ENCODE assay signal across 19 mouse cellular contexts in genomic region chr1:55957804-55958445, GRCm38 (mm10).
DNase-seq lines count a peak whose midpoint lies in the region; ATAC-seq and TF ChIP-seq lines count a peak whose summit lies in the region.
"Had no signal": no experiment of that assay in that cellular context is flagged by ENCODE, and none has a peak within 500 bp of the region (broad histone marks: within the 10 kb centered on the region; RNA-seq: fewer than 3 reads in every experiment).

No protein-coding gene starts in this region.

- H3K9ac ChIP-seq in embryonic facial prominence, embryonic 12.5 days: no peak overlapping the region
- H3K9ac ChIP-seq in liver, embryonic 13.5 days: no peak overlapping the region
- no peak overlapping the region for H3K9ac ChIP-seq in liver, postnatal 0 days (replicated peaks)
- H3K9ac ChIP-seq: forebrain, embryonic 15.5 days; hindbrain, embryonic 14.5 days; limb, embryonic 15.5 days; neural tube, embryonic 15.5 days; stomach, embryonic 15.5 days had no signal

- no peaks in the 10 kb centered on the region for H3K9me3 ChIP-seq in embryonic facial prominence, embryonic 12.5 days
- H3K9me3 ChIP-seq in embryonic facial prominence, embryonic 10.5 days: no peaks in the 10 kb centered on the region
- no peaks in the 10 kb centered on the region for H3K9me3 ChIP-seq in liver, embryonic 13.5 days (replicated peaks)
- H3K9me3 ChIP-seq in liver, postnatal 0 days (ENCODE audit: low read length): no peaks in the 10 kb centered on the region
- H3K9me3 ChIP-seq in megakaryocyte, embryonic 14.5 days: no peaks in the 10 kb centered on the region
- H3K9me3 ChIP-seq: forebrain, embryonic 15.5 days; limb, embryonic 15.5 days; neural tube, embryonic 15.5 days; stomach, embryonic 15.5 days had no signal

- H3K4me3 ChIP-seq in embryonic facial prominence, embryonic 12.5 days: no peak overlapping the region
- no peak overlapping the region for H3K4me3 ChIP-seq in embryonic facial prominence, embryonic 10.5 days
- H3K4me3 ChIP-seq in liver, embryonic 13.5 days (replicated peaks): no peak overlapping the region
- no peak overlapping the region for H3K4me3 ChIP-seq in liver, postnatal 0 days (ENCODE audit: low read depth, low read length)
- H3K4me3 ChIP-seq in megakaryocyte, embryonic 14.5 days (replicated peaks): peak overlapping the region; percentile 77
- H3K4me3 ChIP-seq: forebrain, embryonic 15.5 days; limb, embryonic 15.5 days; neural tube, embryonic 15.5 days; stomach, embryonic 15.5 days had no signal

- WGBS in embryonic facial prominence, embryonic 12.5 days: 61% methylated on average over 11 of the region's 11 CpGs
- 81% methylated on average over 11 of the region's 11 CpGs for WGBS in embryonic facial prominence, embryonic 10.5 days
- WGBS in liver, embryonic 13.5 days (ENCODE audit: insufficient replicate concordance): 67% methylated on average over 11 of the region's 11 CpGs
- WGBS in liver, postnatal 0 days (ENCODE audit: insufficient replicate concordance): 60% methylated on average over 11 of the region's 11 CpGs

- 0 out of 2 replicates have a peak, but pooled peaks cover 4% of the 10 kb centered on the region for H3K27me3 ChIP-seq in embryonic facial prominence, embryonic 12.5 days
- no peaks in the 10 kb centered on the region for H3K27me3 ChIP-seq in embryonic facial prominence, embryonic 10.5 days (replicated peaks; ENCODE audit: low read depth, poor library complexity, severe bottlenecking)
- H3K27me3 ChIP-seq in liver, embryonic 13.5 days: no peaks in the 10 kb centered on the region
- no peaks in the 10 kb centered on the region for H3K27me3 ChIP-seq in liver, postnatal 0 days (ENCODE audit: insufficient read depth, low read length)
- no peaks in the 10 kb centered on the region for H3K27me3 ChIP-seq in megakaryocyte, embryonic 14.5 days (replicated peaks)
- H3K27me3 ChIP-seq: forebrain, embryonic 15.5 days; limb, embryonic 15.5 days; stomach, embryonic 15.5 days had no signal

- no peaks in the 10 kb centered on the region for H3K36me3 ChIP-seq in embryonic facial prominence, embryonic 12.5 days
- no peaks in the 10 kb centered on the region for H3K36me3 ChIP-seq in embryonic facial prominence, embryonic 10.5 days (replicated peaks)
- no peaks in the 10 kb centered on the region for H3K36me3 ChIP-seq in liver, embryonic 13.5 days
- H3K36me3 ChIP-seq in liver, postnatal 0 days (replicated peaks; ENCODE audit: insufficient read depth, low read length): no peaks in the 10 kb centered on the region
- H3K36me3 ChIP-seq in megakaryocyte, embryonic 14.5 days (replicated peaks; ENCODE audit: low read length): no peaks in the 10 kb centered on the region
- H3K36me3 ChIP-seq: forebrain, embryonic 15.5 days; G1E; limb, embryonic 15.5 days; neural tube, embryonic 15.5 days; stomach, embryonic 15.5 days had no signal

- no peak for TF ChIP-seq EP300 in liver, postnatal 0 days (IDR thresholded peaks at IDR 0.05; ENCODE audit: low read depth)

- H3K4me1 ChIP-seq in embryonic facial prominence, embryonic 12.5 days: no peaks in the 10 kb centered on the region
- H3K4me1 ChIP-seq in embryonic facial prominence, embryonic 10.5 days: peaks cover 6% of the 10 kb centered on the region; the same call in 1 of the 2 replicates
- no peaks in the 10 kb centered on the region for H3K4me1 ChIP-seq in liver, embryonic 13.5 days (replicated peaks)
- H3K4me1 ChIP-seq in liver, postnatal 0 days (ENCODE audit: insufficient read depth): no peaks in the 10 kb centered on the region
- peaks cover 8% of the 10 kb centered on the region for H3K4me1 ChIP-seq in megakaryocyte, embryonic 14.5 days
- H3K4me1 ChIP-seq: forebrain, embryonic 15.5 days; limb, embryonic 15.5 days; neural tube, embryonic 15.5 days; stomach, embryonic 15.5 days had no signal

- no peak for DNase-seq in embryonic facial prominence, embryonic 10.5 days (ENCODE audit: low spot score)
- no peak for DNase-seq in liver, embryonic 13.5 days
- no peak for DNase-seq in liver, postnatal 0 days
- DNase-seq in brain, adult 2 months (ENCODE audit: low read depth, low spot score): peak; percentile 26
- no peak for DNase-seq in embryo, embryonic 10 days (ENCODE audit: low spot score)
- no peak for DNase-seq in kidney, postnatal 36 days
- DNase-seq: cerebellum, adult 9-10 months; gastrocnemius, postnatal 36 days; kidney, adult 18-20 months; lung, postnatal 36 days had no signal

- no peak for ATAC-seq in embryonic facial prominence, embryonic 12.5 days (ENCODE audit: insufficient number of reproducible peaks, insufficient read depth, low FRiP score, low TSS enrichment)
- ATAC-seq in liver, embryonic 13.5 days (ENCODE audit: low read depth): no peak
- no peak for ATAC-seq in liver, postnatal 0 days
- ATAC-seq: forebrain, embryonic 15.5 days; midbrain, embryonic 16.5 days had no signal

- H3K27ac ChIP-seq in embryonic facial prominence, embryonic 12.5 days: no peak overlapping the region
- no peak overlapping the region for H3K27ac ChIP-seq in embryonic facial prominence, embryonic 10.5 days (replicated peaks)
- no peak overlapping the region for H3K27ac ChIP-seq in liver, embryonic 13.5 days
- H3K27ac ChIP-seq in liver, postnatal 0 days (ENCODE audit: low read depth): no peak overlapping the region
- H3K27ac ChIP-seq: forebrain, embryonic 15.5 days; hindbrain, embryonic 14.5 days; limb, embryonic 15.5 days; neural tube, embryonic 15.5 days; stomach, embryonic 15.5 days had no signal

- H3K4me2 ChIP-seq in embryonic facial prominence, embryonic 12.5 days (replicated peaks): 0 out of 2 replicates have a peak overlapping the region, but pooled peaks have one; percentile 11
- 0 out of 2 replicates have a peak overlapping the region, but pooled peaks have one; percentile 14 for H3K4me2 ChIP-seq in liver, embryonic 13.5 days
- no peak overlapping the region for H3K4me2 ChIP-seq in liver, postnatal 0 days (ENCODE audit: low read depth, low read length)
- H3K4me2 ChIP-seq: forebrain, embryonic 15.5 days; hindbrain, embryonic 14.5 days; limb, embryonic 15.5 days; neural tube, embryonic 15.5 days; stomach, embryonic 15.5 days had no signal

- no peak for TF ChIP-seq CTCF in liver, postnatal 0 days (IDR thresholded peaks at IDR 0.05; ENCODE audit: low read depth)
